In genomic region chr10:67547850-67548260, GRCm38 (mm10) we compare ENCODE assay signal across 8 mouse cellular contexts. TPM values are rescaled to one million over a fixed set of nuclear protein-coding genes. Genes with fewer than 3 reads are reported as not detected.
DNase-seq lines count a peak whose midpoint lies in the region; ATAC-seq lines count a peak whose summit lies in the region.

No protein-coding gene starts in this region.

- H3K4me1 ChIP-seq in brown adipose tissue, adult 24 weeks (ENCODE audit: control insufficient read depth, insufficient read depth, insufficient read length, low read length), result peaks cover 4% of the 10 kb centered on the region
- peaks cover 19% of the 10 kb centered on the region for H3K4me1 ChIP-seq in midbrain, embryonic 11.5 days (ENCODE audit: control insufficient read depth, insufficient read depth, low read length)

- H3K9ac ChIP-seq in midbrain, embryonic 11.5 days (ENCODE audit: low read length), result peak overlapping the region; percentile 90

- no peak overlapping the region; the same call in 1 of the 2 replicates for H3K27ac ChIP-seq in brown adipose tissue, adult 24 weeks (replicated peaks; ENCODE audit: low read depth, low read length)
- H3K27ac ChIP-seq in midbrain, embryonic 11.5 days (ENCODE audit: low read depth, low read length), result no peak overlapping the region

- WGBS in midbrain, embryonic 11.5 days, result 0% methylated on average over 20 of the region's 20 CpGs

- peak overlapping the region; percentile 77 for H3K4me3 ChIP-seq in brown adipose tissue, adult 24 weeks (ENCODE audit: insufficient read depth, low read depth, low read length)
- peak overlapping the region; percentile 83 for H3K4me3 ChIP-seq in midbrain, embryonic 11.5 days (ENCODE audit: low read depth, low read length)

- no peaks in the 10 kb centered on the region for H3K27me3 ChIP-seq in midbrain, embryonic 11.5 days (ENCODE audit: control insufficient read depth, insufficient read depth, low read length)

- peak; percentile 23 to 31 for DNase-seq in adrenal gland, adult 18-20 months (ENCODE audit: low spot score in 2 of 2)
- DNase-seq in adrenal gland, postnatal 4 days (ENCODE audit: low spot score in 2 of 2), result no peak
- DNase-seq in 3134 (ENCODE audit: extremely low read depth, insufficient read length, low spot score), result peak; percentile 75
- DNase-seq in kidney, postnatal 10 days, result peak; percentile 49
- DNase-seq in midbrain, embryonic 11.5 days (ENCODE audit: low spot score, missing footprints), result peak; percentile 93
- DNase-seq in frontal cortex, postnatal 25 days (ENCODE audit: low spot score in 2 of 2), result no peak

- ATAC-seq in granulocyte monocyte progenitor cell, adult 5-6 weeks (replicated peaks; ENCODE audit: poor library complexity, severe bottlenecking), result peak; percentile 4; the same call in 1 of the 2 replicates
- ATAC-seq in midbrain, embryonic 11.5 days (ENCODE audit: low FRiP score), result peak; percentile 12

- peak overlapping the region; percentile 94 for H3K4me2 ChIP-seq in midbrain, embryonic 11.5 days

- H3K9me3 ChIP-seq in midbrain, embryonic 11.5 days (ENCODE audit: control insufficient read depth, low read length), result no peaks in the 10 kb centered on the region

- no peaks in the 10 kb centered on the region for H3K36me3 ChIP-seq in midbrain, embryonic 11.5 days (ENCODE audit: control insufficient read depth, insufficient read depth, low read length)

RNA-seq across cellular contexts. Expression of gene Ado, which starts 0.9 kb away (rescaled TPM):
- total RNA-seq in adrenal gland, adult 18-20 months (2021), result 10 to 100 TPM; 20.0 to 24.4 TPM
- total RNA-seq in adrenal gland, postnatal 4 days (2021), result 10 to 100 TPM; 27.8 to 29.0 TPM
- polyA plus RNA-seq in brown adipose tissue, adult 24 weeks (2012; ENCODE audit: insufficient read depth, insufficient read length, missing spikeins), result 9.6 and 11.0 TPM in 2 replicates
- total RNA-seq in granulocyte monocyte progenitor cell, adult 5-6 weeks (2014; fragmentation: Nextera tagmentation), result 21.2 and 21.7 TPM in 2 replicates
- 21.9 and 22.8 TPM in 2 replicates for total RNA-seq in granulocyte monocyte progenitor cell, adult 5-6 weeks (2017)
- 85.2 and 89.7 TPM in 2 replicates for polyA plus RNA-seq in midbrain, embryonic 11.5 days (2014; fragmentation: Nextera tagmentation; extraction: Ambion mirVana)

RNA-seq across cellular contexts. Expression of gene Egr2, which starts 12.6 kb away (rescaled TPM):
- total RNA-seq in adrenal gland, adult 18-20 months (2021), result 1 to 10 TPM in 1 of 2 experiments, under 1 TPM in 1; 0.63 to 1.8 TPM
- 1 to 10 TPM; 1.6 to 2.1 TPM for total RNA-seq in adrenal gland, postnatal 4 days (2021)
- polyA plus RNA-seq in brown adipose tissue, adult 24 weeks (2012; ENCODE audit: insufficient read depth, insufficient read length, missing spikeins), result 5.2 and 10.0 TPM in 2 replicates
- not detected in 2 replicates for total RNA-seq in granulocyte monocyte progenitor cell, adult 5-6 weeks (2014; fragmentation: Nextera tagmentation)
- total RNA-seq in granulocyte monocyte progenitor cell, adult 5-6 weeks (2017), result 0.72 and 3.1 TPM in 2 replicates
- polyA plus RNA-seq in midbrain, embryonic 11.5 days (2014; fragmentation: Nextera tagmentation; extraction: Ambion mirVana), result 0.06 TPM in 1 of 2 replicates, not detected in the other

Comparison
In these comparisons a context has a peak if more than half of its experiments do, and no peak if none do; other contexts are left out.
1. DNase-seq: peak in adrenal gland, adult 18-20 months (2 of 2), 3134 (single experiment), kidney, postnatal 10 days (single experiment) and midbrain, embryonic 11.5 days (single experiment); none in adrenal gland, postnatal 4 days (0 of 2) and frontal cortex, postnatal 25 days (0 of 2).